Mouse (Mus musculus) hindbrain, embryonic 13.5 days (tissue): Measurements from ENCODE around the gene Nrxn2. TPM values are rescaled to one million over a fixed set of nuclear protein-coding genes. Genes with fewer than 3 reads are reported as not detected.

Source experiments
- ATAC-seq: fragments of 200-750 bp; cut with Nextera tagmentation; 2 replicates; pipeline ENCODE4 v1.8.0; 2017; ENCODE audit warnings: moderate TSS enrichment; ENCODE audit not compliant: low FRiP score
- H3K27ac ChIP-seq: fragments of 300-500 bp; sonication (generic); 2 replicates; pipeline ENCODE4 v1.5.1; 2015; ENCODE audit warnings: inconsistent platforms, mild to moderate bottlenecking, moderate library complexity
- H3K27me3 ChIP-seq: fragments of 300-500 bp; sonication (generic); 2 replicates; pipeline ENCODE4 v1.6.1; 2015; ENCODE audit warnings: mild to moderate bottlenecking, inconsistent platforms
- H3K36me3 ChIP-seq: fragments of 300-500 bp; sonication (generic); 2 replicates; pipeline ENCODE4 v1.6.1; 2015; ENCODE audit warnings: mild to moderate bottlenecking, inconsistent platforms
- H3K4me1 ChIP-seq: fragments of 300-500 bp; sonication (generic); replicated peaks from 2 replicates; pipeline ENCODE4 v1.6.1; 2015; ENCODE audit warnings: inconsistent platforms
- H3K4me2 ChIP-seq: fragments of 300-500 bp; sonication (generic); 2 replicates; pipeline ENCODE4 v1.6.1; 2015; ENCODE audit warnings: inconsistent platforms, mild to moderate bottlenecking, moderate library complexity
- H3K4me3 ChIP-seq: fragments of 300-500 bp; sonication (generic); 2 replicates; pipeline ENCODE4 v1.5.1; 2015; ENCODE audit warnings: mild to moderate bottlenecking, inconsistent platforms
- H3K9ac ChIP-seq: fragments of 300-500 bp; sonication (generic); 2 replicates; pipeline ENCODE4 v1.6.1; 2015; ENCODE audit warnings: mild to moderate bottlenecking, inconsistent platforms
- H3K9me3 ChIP-seq: fragments of 300-500 bp; sonication (generic); 2 replicates; pipeline ENCODE4 v1.6.1; 2016; ENCODE audit warnings: inconsistent platforms
- WGBS: fragments of 180-500 bp; shearing (Covaris S2); methylation state at CpG from one replicate; pipeline ENCODE4 v1.1.7; 2015; 5-methylcytosine and 5-hydroxymethylcytosine counted together
- polyA plus RNA-seq: library from polyadenylated mRNA; unstranded; fragments of >200 nt; fragmentation: Nextera tagmentation; extraction: Ambion mirVana; gene quantifications from 2 replicates; pipeline ENCODE4 v1.2.1, GENCODE M21; 2015

The Nrxn2 gene
- polyA plus RNA-seq, 1 experiment from 2014 or later = 23.5 TPM

- Histone ChIP-seq H3K27me3 (peaks cover 22% of the 10 kb centered on the region; the same call in 1 of the 2 replicates), H3K4me1 (peaks cover 90% of the 10 kb centered on the region), H3K9ac (peak overlapping the region; percentile 90), H3K36me3 (no peaks in the 10 kb centered on the region), H3K4me3 (peak overlapping the region; percentile 61), H3K9me3 (no peaks in the 10 kb centered on the region), H3K27ac (no peak overlapping the region), H3K4me2 (peak overlapping the region; percentile 83)
- WGBS = 73% methylated on average over 9 of the region's 9 CpGs
- no peak for ATAC-seq
Measured at GRCm38 (mm10) chr19:6421211-6421590, 2.7 kb downstream of the Nrxn2 start.

- no peak for ATAC-seq
- 77% methylated on average over 7 of the region's 7 CpGs for WGBS
Measured at GRCm38 (mm10) chr19:6422014-6422413, 3.5 kb downstream of the Nrxn2 start.

GRCm38 (mm10) chr19:6423241-6423640 is 4.7 kb downstream of the Nrxn2 start:
- H3K4me2 ChIP-seq = no peak overlapping the region
- ATAC-seq = no peak

More at GRCm38 (mm10) chr19:6422014-6422413, 3.5 kb downstream of the Nrxn2 start:
- H3K9me3 ChIP-seq = no peaks in the 10 kb centered on the region
- H3K27ac ChIP-seq = no peak overlapping the region
- no peak overlapping the region for H3K4me3 ChIP-seq
- peak overlapping the region; percentile 0; the same call in 1 of the 2 replicates for H3K4me2 ChIP-seq
- H3K36me3 ChIP-seq = no peaks in the 10 kb centered on the region
- H3K9ac ChIP-seq = peak overlapping the region; percentile 35; the same call in 1 of the 2 replicates
- peaks cover 29% of the 10 kb centered on the region for H3K27me3 ChIP-seq
- peaks cover 90% of the 10 kb centered on the region for H3K4me1 ChIP-seq

GRCm38 (mm10) chr19:6424137-6424881 is 5.8 kb downstream of the Nrxn2 start:
- no peak overlapping the region for H3K4me3 ChIP-seq
- H3K4me1 ChIP-seq = peaks cover 100% of the 10 kb centered on the region
- peak overlapping the region; percentile 29; the same call in 1 of the 2 replicates for H3K9ac ChIP-seq
- peak overlapping the region; percentile 76 for H3K27ac ChIP-seq
- peaks cover 52% of the 10 kb centered on the region for H3K27me3 ChIP-seq
- no peaks in the 10 kb centered on the region for H3K9me3 ChIP-seq
- peaks cover 10% of the 10 kb centered on the region for H3K36me3 ChIP-seq
- ATAC-seq = no peak
- H3K4me2 ChIP-seq = 0 out of 2 replicates have a peak overlapping the region, but pooled peaks have one; percentile 8
- WGBS = 51% methylated on average over 8 of the region's 8 CpGs

More at GRCm38 (mm10) chr19:6423241-6423640, 4.7 kb downstream of the Nrxn2 start:
- Histone ChIP-seq H3K9ac (no peak overlapping the region), H3K4me1 (peaks cover 90% of the 10 kb centered on the region), H3K4me3 (no peak overlapping the region), H3K27me3 (peaks cover 41% of the 10 kb centered on the region), H3K36me3 (peaks cover 5% of the 10 kb centered on the region), H3K9me3 (no peaks in the 10 kb centered on the region), H3K27ac (no peak overlapping the region)
- 87% methylated on average over 16 of the region's 16 CpGs for whole genome bisulfite sequencing

- Histone ChIP-seq H3K4me2 (peak overlapping the region; percentile 4; the same call in 1 of the 2 replicates), H3K27ac (peak overlapping the region; percentile 76)
Measured at GRCm38 (mm10) chr19:6425595-6425994, 7.1 kb downstream of the Nrxn2 start.

GRCm38 (mm10) chr19:6426703-6427500 is 8.4 kb downstream of the Nrxn2 start:
- 14% methylated on average over 13 of the region's 13 CpGs for WGBS
- peaks cover 52% of the 10 kb centered on the region for H3K27me3 ChIP-seq
- H3K4me2 ChIP-seq = 0 out of 2 replicates have a peak overlapping the region, but pooled peaks have one; percentile 58
- peak overlapping the region; percentile 33; the same call in 1 of the 2 replicates for H3K4me3 ChIP-seq
- peaks cover 96% of the 10 kb centered on the region for H3K4me1 ChIP-seq
- H3K27ac ChIP-seq = peak overlapping the region; percentile 30; the same call in 1 of the 2 replicates
- ATAC-seq = no peak
- H3K36me3 ChIP-seq = peaks cover 10% of the 10 kb centered on the region
- no peaks in the 10 kb centered on the region for H3K9me3 ChIP-seq
- H3K9ac ChIP-seq = no peak overlapping the region

More at GRCm38 (mm10) chr19:6425595-6425994, 7.1 kb downstream of the Nrxn2 start:
- Histone ChIP-seq H3K9me3 (no peaks in the 10 kb centered on the region), H3K27me3 (peaks cover 60% of the 10 kb centered on the region), H3K36me3 (peaks cover 10% of the 10 kb centered on the region), H3K4me1 (peaks cover 100% of the 10 kb centered on the region), H3K4me3 (no peak overlapping the region), H3K9ac (no peak overlapping the region)
- no peak for ATAC-seq
- WGBS = 31% methylated on average over 5 of the region's 5 CpGs

GRCm38 (mm10) chr19:6427653-6428434 is 9.3 kb downstream of the Nrxn2 start:
- H3K4me1 ChIP-seq = peaks cover 91% of the 10 kb centered on the region
- 0 out of 2 replicates have a peak overlapping the region, but pooled peaks have one; percentile 9 for H3K27ac ChIP-seq
- no peaks in the 10 kb centered on the region for H3K9me3 ChIP-seq
- no peak for ATAC-seq
- H3K27me3 ChIP-seq = peaks cover 51% of the 10 kb centered on the region
- peak overlapping the region; percentile 72 for H3K9ac ChIP-seq
- under 1% methylated on average over 86 of the region's 94 CpGs for WGBS
- peak overlapping the region; percentile 33 for H3K4me3 ChIP-seq
- H3K4me2 ChIP-seq = peak overlapping the region; percentile 58
- peaks cover 10% of the 10 kb centered on the region for H3K36me3 ChIP-seq

GRCm38 (mm10) chr19:6428501-6429200 is 10.1 kb downstream of the Nrxn2 start:
- under 1% methylated on average over 60 of the region's 60 CpGs for WGBS
- peaks cover 45% of the 10 kb centered on the region for H3K27me3 ChIP-seq
- H3K9me3 ChIP-seq = no peaks in the 10 kb centered on the region
- peaks cover 10% of the 10 kb centered on the region for H3K36me3 ChIP-seq
- H3K4me2 ChIP-seq = peak overlapping the region; percentile 58
- H3K4me1 ChIP-seq = peaks cover 90% of the 10 kb centered on the region
- peak overlapping the region; percentile 33 for H3K4me3 ChIP-seq
- H3K27ac ChIP-seq = no peak overlapping the region
- H3K9ac ChIP-seq = peak overlapping the region; percentile 72
- ATAC-seq = peak; percentile 43

- H3K36me3 ChIP-seq = no peaks in the 10 kb centered on the region
- H3K4me2 ChIP-seq = no peak overlapping the region
- H3K9me3 ChIP-seq = no peaks in the 10 kb centered on the region
- peaks cover 89% of the 10 kb centered on the region for H3K4me1 ChIP-seq
- no peak for ATAC-seq
- WGBS = 64% methylated on average over 10 of the region's 10 CpGs
- H3K27me3 ChIP-seq = no peaks in the 10 kb centered on the region
- peak overlapping the region; percentile 72 for H3K27ac ChIP-seq
- no peak overlapping the region for H3K4me3 ChIP-seq
- H3K9ac ChIP-seq = no peak overlapping the region
Measured at GRCm38 (mm10) chr19:6443016-6443415, 24.5 kb downstream of the Nrxn2 start.

- peak overlapping the region; percentile 63 for H3K9ac ChIP-seq
- H3K9me3 ChIP-seq = no peaks in the 10 kb centered on the region
- peak overlapping the region; percentile 89 for H3K27ac ChIP-seq
- 9% methylated on average over 10 of the region's 10 CpGs for WGBS
- peak; percentile 84 for ATAC-seq
- H3K4me1 ChIP-seq = peaks cover 98% of the 10 kb centered on the region
- no peak overlapping the region for H3K4me3 ChIP-seq
- peak overlapping the region; percentile 42 for H3K4me2 ChIP-seq
- no peaks in the 10 kb centered on the region for H3K27me3 ChIP-seq
- no peaks in the 10 kb centered on the region for H3K36me3 ChIP-seq
Measured at GRCm38 (mm10) chr19:6445761-6446423, 27.4 kb downstream of the Nrxn2 start.
